Mouse (Mus musculus) ES-E14 (cell line): ENCODE measurements at regions not wholly inside any gene's neighbourhood (a gene's known extent, or its start where the extent isn't known, plus 50 kb on each side); places are given as distances from the start of the nearest gene placed in this dataset.

Experiments used
- CHD2 ChIP-seq: IDR thresholded peaks from 2 replicates; pipeline ENCODE4 v1.6.1; 2014; ENCODE audit warnings: mild to moderate bottlenecking, low read depth, low read length, inconsistent platforms
- MAFK ChIP-seq: IDR thresholded peaks from 2 replicates; pipeline ENCODE4 v1.6.1; 2014; ENCODE audit warnings: mild to moderate bottlenecking, low read depth, low read length, inconsistent platforms; ENCODE audit not compliant: insufficient read depth
- ZC3H11A ChIP-seq: IDR thresholded peaks from 2 replicates; pipeline ENCODE4 v1.6.1; 2012; ENCODE audit warnings: low read depth, mild to moderate bottlenecking, inconsistent platforms, low read length, borderline replicate concordance

DNA sequence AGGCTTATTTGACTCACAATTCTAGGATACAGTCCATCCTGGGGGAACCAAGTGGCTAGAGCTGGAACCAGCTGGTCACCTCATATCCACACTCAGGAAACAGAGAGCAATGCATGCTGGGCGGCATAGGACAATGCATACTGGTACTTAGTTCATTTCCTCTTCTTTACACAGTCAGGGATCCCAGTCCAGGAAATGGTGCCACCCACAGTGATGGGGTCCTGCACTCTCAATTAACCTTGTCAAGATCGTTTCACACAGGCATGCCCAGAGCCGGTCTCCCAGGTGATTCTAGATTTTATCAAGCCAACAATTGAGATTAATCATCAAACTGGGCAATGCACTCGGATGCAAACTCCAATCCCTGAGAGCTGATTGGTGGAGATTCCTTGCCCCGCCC, 145.7 kb upstream of the Prox1 start:
- TF ChIP-seq CHD2 (no peak), ZC3H11A (no peak), MAFK (no peak)
